Mouse (Mus musculus) left cerebral cortex, adult 6 months (tissue): ENCODE data around the gene Ppp1r3c. TPM values are rescaled to one million over a fixed set of nuclear protein-coding genes. Genes with fewer than 3 reads are reported as not detected.

ENCODE experiments used
- long read RNA-seq, 2 experiments: library from polyadenylated mRNA; unstranded; transcript quantifications; one replicate each; pipeline ENCODE4 v2.0.0; 2019 to 2020
- polyA plus RNA-seq: library from polyadenylated mRNA; unstranded; fragments of <200 nt; fragmentation: Nextera tagmentation; gene quantifications from 2 replicates; pipeline ENCODE4 v1.2.3, GENCODE M21; 2021

Gene Ppp1r3c
- polyA plus RNA-seq: 14.7 and 23.8 TPM in 2 replicates
- long read RNA-seq, experiment 1, transcript Ppp1r3c-201 (2 exons, 2,725 nt): major isoform, 290 of 322 reads
- long read RNA-seq, experiment 1, partial matches to known transcripts: 31 of 322 reads
- long read RNA-seq, experiment 1, other reads (novel, unspliced or antisense): 1 of 322 reads
- long read RNA-seq, experiment 2, transcript Ppp1r3c-201 (2 exons, 2,725 nt): major isoform, 16 of 29 reads
- long read RNA-seq, experiment 2, partial matches to known transcripts: 0 of 29 reads
- long read RNA-seq, experiment 2, other reads (novel, unspliced or antisense): 13 of 29 reads

DNA sequence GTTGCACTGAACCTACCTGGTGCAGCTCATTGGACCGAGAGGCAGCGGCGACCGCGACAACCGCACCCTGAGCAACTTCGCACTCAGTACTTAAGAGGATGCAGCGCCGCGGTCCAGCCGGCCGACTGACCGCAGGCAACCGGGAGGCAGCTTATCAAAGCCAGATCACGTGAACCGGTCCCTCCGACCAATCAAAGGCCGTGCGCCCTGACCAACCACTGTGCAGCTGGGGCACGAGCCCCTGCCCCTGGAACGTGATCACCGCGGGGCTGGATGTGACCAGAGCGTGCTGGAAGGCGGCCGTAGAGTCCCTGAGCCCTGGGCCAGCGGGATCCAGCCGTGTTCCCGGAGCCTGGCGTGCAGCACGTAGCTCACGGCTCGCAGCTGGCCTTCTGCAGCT is at the start of gene Ppp1r3c:
TSS of gene Ppp1r3c (minus strand) at position 117 of the 400 bp plus-strand sequence.

Other genes starting within 250 kb of the Ppp1r3c start
- 2.0 and 7.9 TPM in 2 replicates for gene Hectd2, start 182.0 kb downstream of the Ppp1r3c start, polyA plus RNA-seq
- gene Tnks2, start 97.6 kb upstream of the Ppp1r3c start, polyA plus RNA-seq: 10.4 and 34.5 TPM in 2 replicates
- 4.9 and 8.5 TPM in 2 replicates for gene Fgfbp3, start 183.0 kb upstream of the Ppp1r3c start, polyA plus RNA-seq
- gene Btaf1, start 189.4 kb upstream of the Ppp1r3c start, polyA plus RNA-seq: 1.8 and 2.5 TPM in 2 replicates